Mouse (Mus musculus) cerebellum, adult 9-10 months (tissue): Measurements from ENCODE around the gene Letmd1.
"Not testable (repeated sequence)": the region's sequence is repeated elsewhere in the genome, so short reads cannot be mapped to it uniquely, and the experiment has no call there.

Source experiments
- DNase-seq: peaks from one replicate; pipeline ENCODE4 v3.0.0; 2022

The Letmd1 gene

DNA sequence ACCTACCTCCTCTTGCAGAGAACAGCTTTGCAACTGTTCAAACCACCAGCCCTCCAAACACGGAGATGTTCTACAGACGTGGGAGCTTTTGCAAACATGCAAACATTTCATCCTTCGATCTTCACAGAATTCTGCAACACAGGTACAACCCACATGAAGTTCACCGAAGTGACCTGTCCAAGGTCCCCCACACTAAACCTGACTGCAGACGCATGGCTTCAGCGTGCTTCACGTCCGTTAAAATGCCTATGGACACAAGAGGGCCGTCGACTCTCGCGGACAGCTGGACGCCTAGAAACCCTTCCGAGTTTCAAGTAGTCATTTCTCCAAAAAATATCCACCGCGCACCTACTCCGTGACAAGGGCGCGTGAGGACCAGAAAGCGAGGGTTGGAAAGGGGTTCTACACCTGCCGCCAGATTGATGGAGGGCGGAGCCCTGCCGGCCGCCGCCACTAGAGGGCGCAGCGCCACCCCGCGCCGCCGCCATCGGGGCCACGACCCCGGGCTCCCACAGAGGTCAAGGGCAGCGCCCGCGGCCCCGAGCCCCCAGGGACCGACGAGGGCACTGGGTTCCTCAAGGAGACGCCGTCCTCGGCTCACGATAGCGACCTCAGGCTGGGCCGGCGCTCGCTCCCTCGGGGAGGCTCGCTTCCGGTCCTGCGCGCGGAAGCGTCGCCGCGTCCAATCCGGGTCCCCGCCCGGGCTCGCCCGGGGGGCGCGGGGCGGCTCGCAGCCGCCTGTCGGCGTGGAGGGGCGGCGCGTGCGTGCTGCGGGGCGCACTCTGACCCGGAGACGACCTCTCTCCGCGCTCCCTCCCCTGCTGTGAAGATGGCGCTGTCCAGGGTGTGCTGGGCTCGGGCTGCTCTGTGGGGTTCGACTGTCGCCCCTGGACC lies at the start of gene Letmd1:
TSS of gene Letmd1 (plus strand) at position 729 of the 894 bp plus-strand sequence.
- peak; percentile 81 for DNase-seq

DNA sequence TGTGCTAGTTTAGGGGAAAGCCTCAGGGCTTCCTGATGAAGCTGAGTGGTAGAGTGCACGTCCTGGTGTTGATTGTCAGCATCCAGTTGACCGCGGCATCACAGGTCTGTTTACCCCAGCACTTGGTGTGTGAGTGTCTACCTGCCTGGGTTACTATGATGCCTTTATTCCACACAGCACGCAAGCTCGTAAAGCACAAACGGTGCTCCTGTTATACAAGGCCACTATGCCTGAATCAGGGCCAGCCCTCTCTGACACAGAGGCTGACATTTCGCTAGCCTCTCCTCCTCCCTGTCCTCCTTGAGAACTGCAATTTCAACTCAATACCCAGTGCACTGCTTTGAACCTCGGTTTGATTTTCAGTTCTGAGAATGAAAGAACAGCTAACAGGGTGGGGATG lies 49.5 kb upstream of the Letmd1 start:
- DNase-seq = no peak

DNA sequence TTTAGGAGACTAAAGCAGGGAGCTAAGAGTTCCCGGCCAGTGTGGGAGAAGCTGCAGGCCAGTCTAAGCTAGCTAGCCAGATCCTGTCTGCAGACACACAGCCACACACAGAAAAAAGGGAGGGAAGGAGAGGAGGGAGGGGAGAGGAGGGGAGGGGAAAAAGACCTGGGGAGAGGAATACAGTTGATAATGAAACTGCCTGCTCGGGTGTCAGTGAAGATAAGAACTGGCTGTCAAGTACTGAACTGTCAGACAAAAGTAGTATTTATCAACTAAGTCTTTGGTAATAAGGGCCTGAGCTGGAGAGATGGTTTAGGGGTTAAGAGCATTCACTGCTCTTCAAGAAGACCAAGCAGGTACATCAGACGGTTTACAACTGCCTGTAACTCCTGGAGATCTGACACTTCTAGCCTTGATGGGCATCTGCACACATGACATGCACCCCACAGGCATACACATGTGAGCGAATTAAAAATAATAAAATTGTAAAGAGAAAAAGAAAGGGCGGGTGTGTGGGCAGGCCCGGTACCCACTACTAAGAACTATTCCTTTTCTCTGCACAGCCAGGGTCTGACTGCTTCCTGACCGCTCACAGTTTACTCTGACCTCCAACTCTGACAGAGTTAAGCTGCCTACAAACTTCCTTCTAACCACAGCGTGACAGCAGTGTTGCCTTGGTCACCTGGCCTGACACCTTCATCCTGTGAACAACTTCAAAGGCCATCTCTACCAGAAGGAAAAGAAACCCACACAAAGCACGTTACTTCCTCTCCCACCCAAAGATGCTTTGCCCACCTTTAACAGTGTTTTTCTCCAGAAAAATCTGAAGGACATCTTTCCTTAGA lies 48.7 kb upstream of the Letmd1 start:
- DNase-seq = no peak

DNA sequence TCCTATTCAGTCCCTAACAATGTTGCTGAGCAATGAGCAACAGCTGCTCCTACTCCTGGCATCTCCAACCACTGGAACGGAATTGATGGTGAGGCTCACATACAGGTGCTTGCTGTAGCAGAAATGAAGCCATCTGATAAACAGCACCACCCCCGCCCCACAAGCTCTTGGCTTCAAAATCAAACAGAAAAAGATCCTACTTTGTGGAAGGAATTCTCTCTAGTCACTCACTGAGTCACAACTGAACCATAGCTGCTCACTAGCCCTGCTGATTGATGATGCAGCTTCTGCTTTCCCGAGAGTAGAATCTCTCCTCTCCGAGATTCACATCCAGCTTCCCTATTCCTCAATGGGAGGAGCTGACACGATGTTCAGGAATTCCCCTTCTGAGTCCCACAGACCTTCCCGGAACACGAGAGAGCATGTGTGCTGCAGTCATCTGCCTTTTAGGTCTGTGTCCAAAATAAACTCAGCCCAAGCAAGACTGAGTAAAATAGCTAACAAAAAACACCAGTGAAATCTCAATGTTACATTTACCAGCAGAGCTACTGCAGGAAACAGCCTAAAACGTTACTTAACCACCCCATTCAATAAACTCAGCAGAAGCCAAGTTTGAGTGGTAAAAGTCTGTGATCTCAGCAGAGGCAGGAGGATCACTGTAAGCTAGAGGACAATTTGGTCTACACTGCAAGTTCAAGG lies 47.6 kb upstream of the Letmd1 start:
- DNase-seq = no peak

DNA sequence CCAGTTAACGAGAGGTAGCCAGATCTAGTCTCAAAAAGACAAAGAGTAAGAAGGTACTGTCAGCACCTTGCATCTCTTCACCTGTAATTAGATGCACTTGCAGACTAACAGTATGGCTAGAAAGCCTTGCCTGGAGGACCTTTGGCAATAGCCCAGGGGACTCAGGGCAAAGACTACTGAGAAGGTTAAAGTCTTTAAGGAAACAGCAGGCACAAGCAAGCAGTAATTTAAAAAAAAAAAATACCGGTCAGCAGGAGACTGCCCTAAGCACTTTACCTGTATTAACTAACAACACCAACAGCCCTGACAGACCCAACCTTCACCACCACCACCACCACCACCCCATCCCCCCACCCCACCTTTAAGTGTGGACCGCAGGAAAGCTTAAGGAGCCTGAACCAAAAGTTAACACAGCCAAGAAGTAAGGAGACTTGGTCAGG lies 47.0 kb upstream of the Letmd1 start, which contains the start of gene Gm5475:
TSS of gene Gm5475 (plus strand) at position 390 of the 440 bp plus-strand sequence.
- DNase-seq = not testable (repeated sequence)

DNA sequence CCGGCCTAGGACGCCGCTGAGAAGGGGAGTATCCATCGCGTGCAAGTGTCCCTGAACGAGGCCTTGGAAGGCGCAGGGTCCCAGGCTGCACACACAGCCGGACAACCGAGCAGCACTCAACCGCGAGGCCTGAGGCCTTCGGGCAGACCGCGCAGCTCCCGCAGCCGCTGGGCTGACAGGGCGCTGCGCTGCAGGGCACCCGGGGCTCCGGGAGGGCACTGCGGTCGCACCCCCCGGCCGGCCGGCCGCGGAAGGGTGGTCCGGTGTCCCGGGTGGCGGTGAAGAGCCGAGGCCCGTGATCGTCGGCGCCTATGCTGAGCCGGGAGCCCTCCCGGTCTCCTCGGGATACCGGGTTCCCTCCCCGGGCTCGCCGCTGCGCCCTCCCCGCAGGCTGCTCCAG lies 46.3 kb upstream of the Letmd1 start:
- no peak for DNase-seq

DNA sequence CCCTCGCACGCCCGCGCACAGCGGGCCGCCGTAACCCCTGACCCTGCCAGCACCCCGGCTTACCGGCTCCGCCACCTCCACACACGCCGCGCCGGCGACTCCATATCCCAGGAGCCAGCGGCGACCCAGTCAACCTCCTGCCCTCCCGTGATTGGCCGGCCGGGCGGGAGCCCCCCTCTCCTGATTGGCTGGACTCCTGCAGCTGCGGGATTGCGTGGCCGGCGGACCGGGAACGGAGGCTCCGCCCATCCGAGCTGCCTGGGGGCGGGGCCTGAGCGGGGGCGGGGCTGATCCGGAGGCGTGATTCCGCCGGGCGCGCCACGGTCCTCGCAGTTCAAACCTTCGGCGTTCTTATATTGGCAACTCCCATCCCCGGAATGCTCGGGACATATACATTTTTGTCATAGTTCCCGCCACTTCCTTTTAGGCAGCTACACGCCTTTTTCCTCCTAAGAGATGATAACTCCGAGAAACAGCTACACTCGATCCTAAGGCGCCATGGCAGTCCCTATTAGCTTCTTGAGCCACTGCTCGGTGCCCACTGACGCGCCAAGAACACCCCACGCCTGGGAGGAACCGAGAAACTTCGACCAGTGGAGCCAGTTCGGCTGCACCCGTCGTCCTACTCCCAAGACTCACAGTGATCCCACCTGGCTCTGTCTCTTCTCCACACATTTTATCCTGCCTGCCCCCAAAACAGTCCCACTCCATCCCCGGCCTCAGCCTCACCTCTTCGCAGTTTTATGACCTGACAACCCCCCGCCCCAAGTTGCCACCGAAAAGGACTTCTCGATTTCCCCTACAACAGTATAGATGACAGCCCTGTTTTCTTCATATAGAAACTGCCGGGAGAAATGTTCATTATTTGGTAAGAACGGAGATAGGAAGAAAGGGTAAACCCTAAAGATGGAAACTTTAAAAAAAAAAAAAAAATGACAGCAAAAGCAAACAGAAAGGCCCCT lies 45.6 kb upstream of the Letmd1 start:
- peak; percentile 96 for DNase-seq

DNA sequence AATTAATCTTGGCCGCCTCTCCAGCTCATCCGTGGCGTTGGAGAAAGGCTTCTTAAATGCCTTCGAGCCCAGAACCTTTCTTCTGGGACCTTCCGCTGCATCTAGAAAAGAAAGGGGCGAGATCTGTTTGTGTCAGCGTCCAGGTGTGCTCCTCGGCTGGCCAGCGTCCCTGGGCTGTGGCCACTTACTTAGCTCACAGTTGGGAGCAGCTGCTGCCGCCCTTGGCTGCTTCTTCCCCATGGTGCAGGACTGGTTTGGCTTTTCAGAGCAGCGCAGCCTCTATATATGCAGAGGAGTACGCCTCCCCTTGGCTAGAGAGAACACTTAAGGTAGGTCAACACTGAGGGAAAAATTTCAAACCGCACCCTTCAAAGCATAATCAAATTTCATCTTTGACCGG lies 44.9 kb upstream of the Letmd1 start:
- DNase-seq = no peak

DNA sequence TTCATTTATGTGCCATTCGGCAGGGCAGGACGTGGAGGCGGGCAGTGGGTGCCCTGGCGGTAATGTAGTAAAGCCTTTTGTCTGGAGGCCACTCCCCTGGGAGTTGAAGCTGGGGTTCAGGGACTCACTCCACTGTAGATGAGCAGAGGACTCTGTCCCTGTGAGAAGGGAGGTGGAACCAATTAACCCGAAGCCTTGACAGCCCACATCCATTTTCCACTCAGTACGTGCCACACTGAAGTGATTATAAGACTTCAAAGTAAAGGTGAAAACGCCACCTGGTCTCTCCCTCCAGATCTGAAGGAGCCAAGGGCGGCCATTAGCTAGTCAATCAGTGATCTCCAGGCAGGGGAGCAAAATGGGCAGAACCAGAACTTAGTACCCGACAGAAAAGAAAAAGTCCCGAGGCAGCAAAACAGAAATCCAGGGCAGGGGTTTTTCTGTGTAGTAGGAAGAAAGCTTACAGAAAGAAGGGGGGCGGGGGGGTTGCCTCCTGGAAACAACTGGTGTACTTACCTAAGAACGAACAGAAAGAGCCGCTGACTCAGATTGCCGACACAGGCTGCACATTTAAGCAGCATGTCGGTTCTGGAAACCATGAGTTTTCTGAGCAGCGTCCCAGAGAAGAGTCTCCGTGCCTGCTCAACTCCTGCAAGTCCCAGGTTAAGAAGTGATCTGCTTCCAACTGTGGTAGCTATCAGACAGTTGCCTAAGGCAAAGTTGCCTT lies 44.3 kb upstream of the Letmd1 start, which contains the start of gene Slc11a2:
TSS of gene Slc11a2 (minus strand) at position 677 of the 727 bp plus-strand sequence.
- no peak for DNase-seq

DNA sequence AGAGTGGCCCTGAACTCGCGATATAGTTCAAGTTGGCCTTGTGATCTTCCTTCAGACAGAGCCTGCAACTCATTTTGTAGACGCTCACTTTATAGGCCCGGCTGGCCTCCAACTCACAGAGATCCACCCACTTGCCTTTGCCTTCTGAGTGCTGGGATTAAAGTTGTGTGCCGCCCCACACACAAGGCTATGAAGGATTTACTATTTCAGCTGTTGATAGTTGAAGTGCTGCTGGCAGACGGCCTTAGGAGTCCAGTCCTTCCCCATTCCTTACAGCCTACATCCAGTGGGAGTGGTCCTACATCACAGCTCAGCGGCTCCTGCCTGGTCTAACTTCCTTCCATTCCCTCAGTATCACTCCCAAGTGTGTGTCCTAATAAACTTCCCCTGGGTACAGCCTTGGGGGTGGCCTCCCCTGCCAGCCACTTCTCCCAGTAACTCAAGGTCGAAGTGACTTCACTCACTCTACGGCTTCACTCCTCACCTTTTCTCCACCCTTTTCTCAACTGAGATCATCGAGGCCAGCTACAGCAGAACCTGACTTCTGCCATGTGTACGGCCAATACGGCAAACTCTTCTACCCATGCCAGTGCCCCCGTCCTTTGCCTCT lies 40.4 kb upstream of the Letmd1 start:
- DNase-seq = no peak

DNA sequence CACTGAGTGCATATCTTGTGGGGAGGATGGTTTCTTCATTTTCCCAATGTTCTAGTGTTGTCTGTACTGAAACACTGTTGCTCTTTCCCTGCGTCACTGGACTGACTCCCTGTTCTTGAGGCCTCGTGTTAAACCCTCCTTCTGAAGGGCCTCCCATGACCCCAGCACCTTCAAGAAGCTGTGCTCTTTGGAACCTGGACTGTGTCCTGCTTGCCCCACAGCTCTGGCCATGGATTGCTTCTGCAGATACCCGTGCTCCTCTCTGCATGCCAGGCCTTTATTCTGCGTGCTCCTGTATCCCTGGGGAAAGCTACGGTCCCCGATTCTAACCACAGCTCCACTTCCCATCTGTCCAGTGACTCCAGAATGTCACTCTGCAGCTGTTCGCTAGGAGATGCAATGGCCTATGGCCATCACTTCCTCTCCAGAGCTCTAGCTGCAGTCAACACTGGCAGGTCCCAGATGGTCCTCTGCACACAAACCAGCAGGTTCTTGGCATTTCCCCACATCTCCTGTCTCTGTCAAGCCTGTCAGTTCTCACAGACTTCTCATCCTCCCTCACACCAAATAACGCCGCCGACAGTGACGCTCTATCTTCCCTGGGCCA lies 38.8 kb upstream of the Letmd1 start:
- DNase-seq = peak; percentile 60

DNA sequence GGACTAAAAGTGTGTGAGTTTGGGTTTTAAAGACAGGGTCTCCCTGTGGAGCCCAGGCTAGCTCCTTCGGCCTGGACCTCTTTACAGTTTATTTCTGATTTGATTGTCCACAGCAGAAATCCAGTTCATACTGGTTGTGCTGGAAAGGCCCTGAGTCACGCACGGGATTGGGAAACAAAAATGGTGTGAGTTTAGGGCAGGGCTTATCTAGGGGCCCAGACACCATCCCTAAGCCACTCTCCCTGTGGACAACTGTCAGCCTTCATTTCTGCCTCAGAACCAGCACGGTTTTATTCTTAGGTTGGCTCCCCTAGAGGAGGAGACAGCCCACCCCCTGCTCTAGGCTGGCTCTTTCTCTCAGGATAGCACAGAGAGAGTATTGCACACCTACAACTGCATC lies 35.6 kb upstream of the Letmd1 start:
- DNase-seq = no peak

DNA sequence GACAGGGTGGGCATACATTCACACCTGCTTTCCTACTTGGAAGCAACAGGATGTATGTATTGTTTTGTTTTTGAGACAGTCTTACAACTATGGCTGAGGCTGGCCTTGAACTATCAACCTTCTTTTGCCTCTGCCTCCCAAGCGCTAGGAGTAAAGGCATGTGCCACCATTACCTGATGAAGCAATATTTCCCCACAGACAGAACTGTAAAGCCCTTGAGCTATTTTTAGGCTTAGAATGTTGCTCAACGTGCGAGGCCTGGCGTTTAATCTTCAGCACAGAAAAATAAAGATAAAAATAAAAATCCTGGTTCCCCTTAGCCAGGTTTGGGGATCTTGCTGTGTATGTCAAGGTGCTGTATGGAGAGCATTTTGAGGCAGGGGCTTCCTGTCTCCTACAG lies 32.7 kb upstream of the Letmd1 start:
- no peak for DNase-seq

DNA sequence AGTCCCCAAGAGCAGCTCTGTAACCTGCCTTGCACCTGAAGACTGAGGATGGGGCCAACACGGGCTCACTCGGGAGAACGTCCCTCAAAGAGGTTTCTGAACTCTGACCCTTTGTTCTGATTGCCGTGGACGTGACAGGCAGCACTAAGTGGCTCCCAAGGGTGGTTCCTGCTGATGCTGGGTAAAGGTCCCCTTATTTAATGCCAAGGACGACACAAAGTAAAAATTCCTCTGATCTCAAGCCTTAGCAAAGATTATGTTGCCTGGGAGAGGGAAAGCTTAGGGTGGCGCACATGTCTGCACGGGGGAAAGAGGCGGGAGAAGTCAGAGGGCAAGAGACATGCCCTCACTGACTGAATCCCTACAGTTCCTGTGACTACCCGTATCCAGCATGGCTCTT lies 32.3 kb upstream of the Letmd1 start:
- DNase-seq = no peak

DNA sequence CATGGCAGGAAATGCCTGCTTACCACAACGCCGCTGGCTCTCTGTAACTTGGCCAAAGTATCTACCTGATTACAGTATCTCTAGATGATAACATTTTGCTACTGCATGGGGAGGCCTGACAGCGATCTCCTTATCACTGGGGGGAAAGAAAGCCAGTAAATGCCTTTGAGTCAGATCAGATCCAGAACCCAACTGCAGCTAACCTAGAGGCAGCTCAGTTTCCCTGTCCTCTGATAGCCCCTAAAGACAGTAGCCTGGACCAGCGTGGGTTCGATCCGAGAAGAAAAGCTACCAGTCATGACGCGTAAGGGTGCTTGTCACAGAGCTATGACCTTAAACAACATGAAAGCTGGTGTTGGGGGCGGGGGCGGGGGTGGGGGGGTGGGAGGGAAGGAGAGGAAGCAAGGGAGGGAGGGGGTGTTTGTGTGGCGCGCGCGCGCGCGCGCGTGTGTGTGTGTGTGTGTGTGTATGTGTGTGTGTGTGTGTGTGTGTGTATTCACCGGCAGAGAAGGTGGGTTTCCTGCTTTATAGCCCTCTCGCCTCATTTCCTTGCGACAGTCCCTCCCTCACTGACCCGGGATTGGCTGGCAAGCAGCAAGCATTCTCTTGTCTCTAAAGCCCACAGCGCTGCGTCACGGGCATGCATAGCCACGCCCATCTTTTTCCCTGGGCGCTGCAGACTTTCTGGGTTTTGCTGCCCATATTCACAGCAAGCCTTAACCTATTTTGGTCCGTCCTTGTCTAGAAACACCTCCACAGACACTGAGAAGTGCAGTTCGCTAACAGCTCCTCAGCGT lies 25.5 kb upstream of the Letmd1 start:
- peak; percentile 86 for DNase-seq

DNA sequence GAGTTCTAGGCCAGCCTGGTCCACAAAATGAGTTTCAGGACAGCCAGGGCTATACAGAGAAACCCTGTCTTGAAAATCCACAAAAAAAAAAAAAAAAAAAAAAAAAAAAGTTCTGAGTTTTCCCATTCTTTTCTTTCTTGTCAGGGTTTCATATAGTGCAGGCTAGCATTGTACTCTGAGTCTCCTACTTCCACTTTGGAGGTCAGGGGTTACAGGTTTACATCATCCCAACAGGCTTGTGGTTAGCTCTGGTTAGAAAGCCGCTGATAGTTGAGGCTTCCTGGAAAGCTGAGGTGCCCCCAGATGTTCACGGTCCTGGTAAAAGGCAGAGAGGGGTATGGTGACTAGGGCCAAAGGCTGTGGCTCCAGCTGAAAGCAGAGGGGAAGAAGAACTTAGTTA lies 21.9 kb upstream of the Letmd1 start:
- no peak for DNase-seq

DNA sequence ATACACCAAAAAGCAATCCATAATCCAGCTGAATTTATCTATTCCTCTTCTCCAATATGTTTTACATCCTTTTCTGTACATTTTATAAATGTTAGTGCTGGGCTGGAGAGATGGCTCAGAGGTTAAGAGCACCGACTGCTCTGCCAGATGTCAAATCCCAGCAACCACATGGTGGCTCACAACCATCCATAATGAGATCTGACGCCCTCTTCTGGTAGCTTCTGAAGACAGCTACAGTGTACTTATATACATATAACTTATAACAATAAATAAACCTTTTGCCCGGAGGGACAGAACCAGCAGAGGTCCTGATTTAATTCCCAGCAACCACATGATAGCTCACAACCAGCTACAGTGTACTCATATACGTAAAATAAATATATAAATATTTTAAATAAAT lies 20.3 kb upstream of the Letmd1 start:
- no peak for DNase-seq

DNA sequence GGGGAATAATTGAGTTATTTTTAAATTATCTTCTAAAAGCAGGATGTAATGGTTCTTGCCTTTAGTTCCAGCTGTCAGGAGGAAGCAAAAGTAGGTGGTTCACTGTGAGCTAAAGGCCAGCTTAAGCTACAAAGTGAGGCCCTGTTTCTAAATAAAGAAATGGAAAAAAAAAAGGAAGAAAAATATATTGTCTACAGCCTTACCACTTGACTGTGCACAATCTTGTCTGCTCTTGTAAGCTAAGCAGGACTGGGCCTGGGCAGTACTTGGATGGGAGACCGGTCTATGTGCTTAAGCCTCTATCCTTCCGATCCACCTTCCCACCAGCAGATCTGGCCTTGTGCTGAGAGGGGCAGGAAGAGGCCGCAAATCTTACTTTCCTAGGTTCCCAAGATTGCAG lies 19.3 kb upstream of the Letmd1 start:
- no peak for DNase-seq

DNA sequence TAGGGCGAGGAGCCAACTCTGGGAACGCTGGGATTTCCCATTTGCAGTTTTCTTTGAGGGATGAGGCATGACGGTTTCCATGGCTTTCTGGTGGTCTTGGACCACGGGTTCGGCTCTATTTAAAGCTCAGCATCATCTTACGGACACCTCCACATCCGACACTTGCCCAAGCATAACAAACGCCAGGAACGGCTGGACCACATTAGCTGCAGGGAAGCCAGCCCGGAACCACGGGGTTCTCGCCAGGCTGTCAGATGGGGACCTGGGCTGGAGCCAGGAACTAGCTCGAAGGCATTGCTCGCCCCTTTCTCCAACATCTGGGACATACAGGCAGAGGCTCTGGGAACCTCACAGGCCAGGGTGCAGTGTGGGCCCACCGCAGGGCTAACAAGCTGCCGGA lies 17.6 kb upstream of the Letmd1 start:
- no peak for DNase-seq
